Mouse (Mus musculus): ENCODE measurements around the gene Fermt3. TPM values are rescaled to one million over a fixed set of nuclear protein-coding genes. Genes with fewer than 3 reads are reported as not detected.
"Not testable (repeated sequence)": the region's sequence is repeated elsewhere in the genome, so short reads cannot be mapped to it uniquely, and the experiment has no call there.

Fermt3 gene
- polyA plus RNA-seq, 1 experiment from 2014 or later, result 4.6 TPM

- Histone ChIP-seq H3K9ac (replicated peaks) (peak within 1 kb of the TSS; percentile 63), H3K27me3 (replicated peaks) (peaks cover 41% of the 10 kb centered on the region), H3K4me2 (peak within 1 kb of the TSS; percentile 98), H3K36me3 (no peaks in the 10 kb centered on the region), H3K4me1 (peaks cover 22% of the 10 kb centered on the region), H3K27ac (replicated peaks) (no peak within 1 kb of the TSS), H3K4me3 (replicated peaks) (peak within 1 kb of the TSS; percentile 65), H3K9me3 (replicated peaks) (no peaks in the 10 kb centered on the region)
- under 1% methylated on average over 70 of the region's 72 CpGs for WGBS
- ATAC-seq (ENCODE audit: low FRiP score), result peak; percentile 84
These were observed 37.2 kb upstream of the Fermt3 start, which contains the start of gene Macrod1 for GRCm38 (mm10) chr19:7056248-7057087. Macrod1 (plus strand) TSS chr19:7056810.

DNA sequence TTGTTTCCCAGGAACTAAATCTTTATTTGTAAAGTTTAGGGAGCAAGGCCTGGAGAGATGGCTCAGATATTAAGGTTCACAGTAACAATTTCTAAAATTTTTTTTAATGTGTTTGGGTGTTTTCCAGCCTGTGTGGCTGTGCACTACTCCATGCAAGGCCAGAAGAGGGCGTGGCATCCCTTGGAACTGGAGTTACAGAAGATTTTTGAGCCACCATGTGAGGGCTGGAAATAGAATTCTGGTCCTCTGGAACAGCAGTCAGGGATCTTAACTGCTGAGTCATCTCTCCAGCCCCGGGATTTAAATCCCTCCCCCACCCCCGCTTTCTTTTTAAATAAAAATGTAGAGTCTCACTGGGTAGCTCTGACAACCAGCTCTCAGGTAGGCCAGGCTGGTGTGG, 35.9 kb upstream of the Fermt3 start:
- H3K4me1 ChIP-seq, result peaks cover 22% of the 10 kb centered on the region
- 54% methylated on average over 3 of the region's 3 CpGs for WGBS
- peaks cover 37% of the 10 kb centered on the region for H3K27me3 ChIP-seq (replicated peaks)

GRCm38 (mm10) chr19:7054772-7055171, 35.5 kb upstream of the Fermt3 start:
- Histone ChIP-seq H3K4me3 (replicated peaks) (no peak overlapping the region), H3K9me3 (replicated peaks) (no peaks in the 10 kb centered on the region), H3K27me3 (replicated peaks) (peaks cover 34% of the 10 kb centered on the region), H3K9ac (replicated peaks) (no peak overlapping the region), H3K27ac (replicated peaks) (no peak overlapping the region), H3K4me2 (no peak overlapping the region), H3K36me3 (no peaks in the 10 kb centered on the region), H3K4me1 (peaks cover 22% of the 10 kb centered on the region)
- ATAC-seq (ENCODE audit: low FRiP score), result no peak
- WGBS, result 54% methylated on average over 10 of the region's 10 CpGs

More for the DNA sequence above, 35.9 kb upstream of the Fermt3 start:
- Histone ChIP-seq H3K9me3 (replicated peaks) (no peaks in the 10 kb centered on the region), H3K4me2 (no peak overlapping the region), H3K27ac (replicated peaks) (no peak overlapping the region), H3K4me3 (replicated peaks) (no peak overlapping the region), H3K9ac (replicated peaks) (no peak overlapping the region), H3K36me3 (no peaks in the 10 kb centered on the region)
- ATAC-seq (ENCODE audit: low FRiP score), result no peak

DNA sequence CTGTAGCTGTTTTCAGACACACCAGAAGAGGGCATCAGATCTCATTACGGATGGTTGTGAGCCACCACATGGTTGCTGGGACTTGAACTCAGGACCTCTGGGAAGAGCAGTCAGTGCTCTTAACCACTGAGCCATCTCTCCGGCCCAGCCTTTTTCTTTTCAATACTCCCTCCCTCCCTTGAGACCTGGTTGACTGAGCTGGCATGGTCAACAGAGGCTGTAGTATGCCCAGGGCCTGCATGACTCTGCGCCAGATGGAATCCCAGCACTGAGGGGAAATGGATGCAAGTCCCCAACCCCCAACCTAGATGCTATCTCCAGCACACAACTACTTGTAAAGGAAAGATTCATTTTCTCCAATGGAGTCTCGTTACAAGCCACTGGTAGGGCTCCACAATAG, 34.1 kb upstream of the Fermt3 start:
- H3K4me3 ChIP-seq (replicated peaks); H3K4me2 ChIP-seq; H3K27ac ChIP-seq (replicated peaks); H3K9me3 ChIP-seq (replicated peaks); H3K36me3 ChIP-seq; ATAC-seq (ENCODE audit: low FRiP score); H3K9ac ChIP-seq (replicated peaks): not testable (repeated sequence)
- WGBS, result 71% methylated on average over 4 of the region's 4 CpGs
- peaks cover 22% of the 10 kb centered on the region for H3K4me1 ChIP-seq
- H3K27me3 ChIP-seq (replicated peaks), result peaks cover 21% of the 10 kb centered on the region

GRCm38 (mm10) chr19:7044706-7045105, 25.4 kb upstream of the Fermt3 start:
- ATAC-seq (ENCODE audit: low FRiP score), result no peak
- H3K9ac ChIP-seq (replicated peaks), result no peak overlapping the region
- no peak overlapping the region for H3K4me3 ChIP-seq (replicated peaks)
- H3K27me3 ChIP-seq (replicated peaks), result no peaks in the 10 kb centered on the region
- peaks cover 6% of the 10 kb centered on the region for H3K4me1 ChIP-seq
- WGBS, result 17% methylated on average over 4 of the region's 4 CpGs
- H3K4me2 ChIP-seq, result no peak overlapping the region
- H3K27ac ChIP-seq (replicated peaks), result no peak overlapping the region
- no peaks in the 10 kb centered on the region for H3K36me3 ChIP-seq
- no peaks in the 10 kb centered on the region for H3K9me3 ChIP-seq (replicated peaks)

DNA sequence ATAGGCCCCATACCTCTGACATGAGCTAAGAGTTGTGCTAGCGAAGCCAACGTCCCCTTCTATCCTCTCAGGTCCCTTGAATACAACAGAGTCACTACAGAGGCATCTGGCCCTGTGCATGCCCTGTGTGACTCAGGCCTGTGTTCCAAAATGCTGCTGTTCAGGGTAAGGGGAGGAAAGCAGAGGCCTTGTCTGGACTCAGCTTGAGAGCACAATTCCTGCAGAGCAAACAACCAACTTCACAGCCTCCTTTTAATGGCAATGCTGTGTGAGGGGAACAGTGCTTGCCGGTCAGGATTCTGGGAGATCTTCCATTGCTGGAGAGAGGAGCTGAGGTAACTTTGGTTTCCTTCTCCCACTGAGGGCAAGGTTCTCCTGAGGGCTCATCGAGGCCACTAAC, 25.0 kb upstream of the Fermt3 start:
- Histone ChIP-seq H3K9me3 (replicated peaks) (no peaks in the 10 kb centered on the region), H3K9ac (replicated peaks) (no peak overlapping the region), H3K36me3 (no peaks in the 10 kb centered on the region), H3K4me3 (replicated peaks) (no peak overlapping the region), H3K27ac (replicated peaks) (no peak overlapping the region), H3K4me1 (peaks cover 6% of the 10 kb centered on the region), H3K4me2 (no peak overlapping the region), H3K27me3 (replicated peaks) (no peaks in the 10 kb centered on the region)
- WGBS, result 43% methylated on average over 4 of the region's 4 CpGs
- no peak for ATAC-seq (ENCODE audit: low FRiP score)

DNA sequence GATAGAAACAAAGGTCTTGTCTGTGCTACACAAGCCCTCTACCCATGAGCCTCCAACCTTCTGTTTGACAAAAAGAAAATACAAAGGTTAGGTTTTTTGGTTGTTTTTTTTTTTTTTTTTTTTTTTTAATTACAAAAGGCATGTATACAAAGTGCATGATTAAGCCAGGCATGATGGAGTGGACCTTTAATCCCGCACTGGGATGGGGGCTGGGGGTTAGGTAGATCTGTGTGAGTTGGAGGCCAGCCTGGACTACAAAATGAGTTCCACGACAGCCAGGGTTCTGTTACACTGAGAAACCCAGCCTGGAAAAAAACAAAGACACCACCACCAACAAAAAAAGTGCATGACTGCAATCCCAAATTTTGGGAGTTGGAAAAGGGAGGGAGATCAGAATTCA, 21.9 kb upstream of the Fermt3 start:
- H3K27me3 ChIP-seq (replicated peaks), result no peaks in the 10 kb centered on the region
- no peaks in the 10 kb centered on the region for H3K9me3 ChIP-seq (replicated peaks)
- peak overlapping the region; percentile 91 for H3K4me2 ChIP-seq
- peak overlapping the region; percentile 96 for H3K27ac ChIP-seq (replicated peaks)
- H3K4me3 ChIP-seq (replicated peaks), result peak overlapping the region; percentile 58; the same call in 1 of the 2 replicates
- 90% methylated on average over 2 of the region's 2 CpGs for WGBS
- no peaks in the 10 kb centered on the region for H3K36me3 ChIP-seq
- H3K9ac ChIP-seq (replicated peaks), result no peak overlapping the region
- peaks cover 32% of the 10 kb centered on the region for H3K4me1 ChIP-seq
- no peak for ATAC-seq (ENCODE audit: low FRiP score)

DNA sequence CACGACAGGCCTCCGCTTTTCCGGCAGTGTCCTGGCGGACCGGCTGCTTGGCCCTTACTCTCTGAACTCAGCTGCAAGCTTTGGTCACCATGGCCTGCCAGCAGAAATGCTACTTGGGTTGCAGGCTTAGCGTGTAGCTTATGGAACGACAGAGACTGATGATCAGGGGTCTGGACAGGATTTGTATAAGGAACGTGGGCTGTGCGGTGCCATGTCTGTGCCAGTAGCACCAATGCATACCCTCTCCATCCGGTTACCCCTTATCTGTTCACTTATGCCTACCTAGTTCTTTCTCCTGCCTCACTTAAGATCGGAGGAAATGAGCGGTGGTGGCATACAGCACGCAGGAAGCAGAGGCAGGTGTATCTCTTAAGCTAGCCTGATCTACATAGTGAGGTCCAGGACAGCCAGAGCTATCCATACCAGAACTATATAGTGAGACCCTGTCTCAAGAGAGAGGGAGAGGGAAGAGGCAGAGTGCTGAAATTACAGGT, 21.4 kb upstream of the Fermt3 start:
- Histone ChIP-seq H3K4me2 (peak overlapping the region; percentile 91), H3K4me1 (peaks cover 33% of the 10 kb centered on the region), H3K27ac (replicated peaks) (peak overlapping the region; percentile 96), H3K9ac (replicated peaks) (peak overlapping the region; percentile 88), H3K36me3 (no peaks in the 10 kb centered on the region; the same call in 1 of the 2 replicates), H3K27me3 (replicated peaks) (no peaks in the 10 kb centered on the region), H3K9me3 (replicated peaks) (no peaks in the 10 kb centered on the region), H3K4me3 (replicated peaks) (peak overlapping the region; percentile 58)
- 30% methylated on average over 13 of the region's 13 CpGs for WGBS
- 0 out of 2 replicates have a peak, but pooled peaks have one; percentile 0 for ATAC-seq (ENCODE audit: low FRiP score)

- peak; percentile 99 for ATAC-seq (ENCODE audit: low FRiP score)
- Histone ChIP-seq H3K9me3 (replicated peaks) (no peaks in the 10 kb centered on the region), H3K4me2 (peak within 1 kb of the TSS; percentile 91), H3K4me1 (peaks cover 33% of the 10 kb centered on the region), H3K36me3 (no peaks in the 10 kb centered on the region; the same call in 1 of the 2 replicates), H3K27ac (replicated peaks) (peak within 1 kb of the TSS; percentile 96), H3K4me3 (replicated peaks) (peak within 1 kb of the TSS; percentile 86), H3K27me3 (replicated peaks) (no peaks in the 10 kb centered on the region), H3K9ac (replicated peaks) (peak within 1 kb of the TSS; percentile 91)
- under 1% methylated on average over 49 of the region's 49 CpGs for WGBS
These were observed 20.8 kb upstream of the Fermt3 start, which contains the start of gene Stip1 for GRCm38 (mm10) chr19:7039841-7040636. Stip1 (minus strand) TSS chr19:7039967.

DNA sequence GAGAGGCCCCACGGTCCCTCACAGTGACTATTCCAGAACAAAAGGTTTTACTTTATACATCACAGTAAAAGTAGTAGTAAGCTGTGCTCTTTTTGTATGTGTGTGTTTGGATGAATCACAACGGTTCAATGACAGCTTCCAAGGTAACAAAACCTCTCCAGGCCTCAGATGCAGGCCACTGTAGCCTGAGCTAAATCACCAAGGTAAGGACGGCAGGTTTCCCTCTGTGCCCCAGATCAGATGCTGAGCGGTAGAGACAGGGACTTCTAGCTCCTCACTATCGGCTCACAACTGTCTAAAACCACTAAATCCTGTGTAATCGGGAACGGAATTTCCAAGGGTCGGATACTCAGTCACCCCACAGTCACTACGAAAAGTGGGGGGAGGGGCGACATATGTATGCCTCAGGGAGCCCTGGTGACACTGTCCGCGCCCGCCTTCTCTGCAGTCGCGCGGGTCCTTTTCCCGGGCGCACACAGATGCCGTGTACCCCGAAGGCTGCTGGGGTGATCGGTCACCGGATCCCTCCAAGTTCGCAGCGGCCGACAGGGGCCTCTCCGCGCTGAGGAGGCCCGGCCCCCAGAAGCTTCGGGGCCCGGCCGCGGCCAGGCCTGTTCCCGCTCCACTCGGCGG, 19.9 kb upstream of the Fermt3 start:
- peak overlapping the region; percentile 91 for H3K9ac ChIP-seq (replicated peaks)
- WGBS, result 1% methylated on average over 35 of the region's 35 CpGs
- H3K4me3 ChIP-seq (replicated peaks), result peak overlapping the region; percentile 86
- peak; percentile 33 for ATAC-seq (ENCODE audit: low FRiP score)
- H3K27me3 ChIP-seq (replicated peaks), result no peaks in the 10 kb centered on the region
- peak overlapping the region; percentile 94 for H3K27ac ChIP-seq (replicated peaks)
- peaks cover 6% of the 10 kb centered on the region for H3K36me3 ChIP-seq
- H3K4me1 ChIP-seq, result peaks cover 33% of the 10 kb centered on the region
- no peaks in the 10 kb centered on the region for H3K9me3 ChIP-seq (replicated peaks)
- peak overlapping the region; percentile 78 for H3K4me2 ChIP-seq

DNA sequence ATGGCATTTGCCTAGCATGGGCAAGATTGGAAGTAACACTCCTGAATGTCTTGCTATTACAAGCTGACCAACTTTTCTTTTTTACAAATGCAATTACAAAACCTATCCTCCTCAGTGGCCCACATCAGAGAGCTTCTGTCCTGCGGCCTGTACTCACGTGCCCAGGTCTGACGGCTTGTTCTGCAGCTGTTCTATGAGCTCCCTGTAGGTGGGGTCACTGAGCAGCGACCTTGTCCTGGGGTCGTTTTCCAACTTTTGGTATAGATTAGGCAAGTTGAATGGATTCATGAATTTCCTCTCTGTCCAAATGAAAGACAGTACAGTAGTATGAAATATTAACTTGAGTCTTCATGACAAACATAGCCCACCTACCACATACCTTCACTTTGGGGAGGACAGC, 14.7 kb upstream of the Fermt3 start:
- Histone ChIP-seq H3K27ac (replicated peaks) (no peak overlapping the region), H3K4me1 (peaks cover 26% of the 10 kb centered on the region), H3K36me3 (peaks cover 52% of the 10 kb centered on the region), H3K4me3 (replicated peaks) (no peak overlapping the region), H3K27me3 (replicated peaks) (no peaks in the 10 kb centered on the region), H3K9ac (replicated peaks) (no peak overlapping the region), H3K9me3 (replicated peaks) (no peaks in the 10 kb centered on the region), H3K4me2 (no peak overlapping the region)
- WGBS, result 94% methylated on average over 5 of the region's 5 CpGs
- no peak for ATAC-seq (ENCODE audit: low FRiP score)

All from neural tube, embryonic 15.5 days (tissue).